Mouse (Mus musculus) kidney, postnatal 0 days (tissue): Measurements from ENCODE around the gene Plcl1. TPM values are rescaled to one million over a fixed set of nuclear protein-coding genes. Genes with fewer than 3 reads are reported as not detected.

Experiments
- ATAC-seq: fragments of 200-750 bp; cut with Nextera tagmentation; replicated peaks from 2 replicates; pipeline ENCODE4 v1.8.0; 2017; ENCODE audit warnings: low read depth, moderate number of reproducible peaks, moderate TSS enrichment, moderate library complexity; ENCODE audit not compliant: low FRiP score
- DNase-seq: peaks from one replicate; pipeline ENCODE4 v3.0.0-alpha.2; 2016; ENCODE audit warnings: low spot score
- H3K27ac ChIP-seq: fragments of 300-500 bp; sonication (generic); 2 replicates; pipeline ENCODE4 v1.5.1; 2014; ENCODE audit warnings: mild to moderate bottlenecking
- H3K27me3 ChIP-seq: fragments of 300-500 bp; sonication (generic); 2 replicates; pipeline ENCODE4 v1.6.1; 2014; ENCODE audit warnings: low read length, mixed read lengths; ENCODE audit not compliant: insufficient read depth
- H3K36me3 ChIP-seq: fragments of 300-500 bp; sonication (generic); 2 replicates; pipeline ENCODE4 v1.6.1; 2014; ENCODE audit warnings: low read length, mixed read lengths; ENCODE audit not compliant: insufficient read depth
- H3K4me1 ChIP-seq: fragments of 300-500 bp; sonication (generic); replicated peaks from 2 replicates; pipeline ENCODE4 v1.6.1; 2014; ENCODE audit warnings: antibody characterized with exemption, low read length, mixed read lengths; ENCODE audit not compliant: insufficient read depth
- H3K4me2 ChIP-seq: fragments of 300-500 bp; sonication (generic); 2 replicates; pipeline ENCODE4 v1.6.1; 2014; ENCODE audit warnings: mild to moderate bottlenecking, low read length, moderate library complexity, mixed read lengths
- H3K4me3 ChIP-seq: fragments of 300-500 bp; sonication (generic); replicated peaks from 2 replicates; pipeline ENCODE4 v1.5.1; 2014; ENCODE audit warnings: low read depth, low read length
- H3K9ac ChIP-seq: fragments of 300-500 bp; sonication (generic); 2 replicates; pipeline ENCODE4 v1.6.1; 2014; ENCODE audit warnings: low read depth, low read length
- H3K9me3 ChIP-seq: fragments of 300-500 bp; sonication (generic); replicated peaks from 2 replicates; pipeline ENCODE4 v1.6.1; 2016; ENCODE audit warnings: low read length, inconsistent platforms, mixed read lengths
- CTCF ChIP-seq: IDR thresholded peaks from 2 replicates; pipeline ENCODE4 v1.5.1; 2016; ENCODE audit warnings: antibody characterized with exemption, low read depth, mild to moderate bottlenecking, moderate library complexity
- WGBS: fragments of 180-500 bp; shearing (Covaris S2); extraction: QIAGEN DNeasy Blood & Tissue Kit; methylation state at CpG from one replicate; pipeline ENCODE4 v1.1.7; 2014; 5-methylcytosine and 5-hydroxymethylcytosine counted together
- polyA plus RNA-seq: library from polyadenylated mRNA; unstranded; fragments of >200 nt; fragmentation: Nextera tagmentation; extraction: Ambion mirVana; gene quantifications from 2 replicates; pipeline ENCODE4 v1.2.1, GENCODE M21; 2015

Gene Plcl1
- polyA plus RNA-seq, 1 experiment from 2014 or later = 4.2 TPM

GRCm38 (mm10) chr1:55525748-55526147 is 120.0 kb downstream of the Plcl1 start:
- ATAC-seq (no peak), DNase-seq (no peak)
- Histone ChIP-seq H3K27ac (no peak overlapping the region), H3K27me3 (no peaks in the 10 kb centered on the region), H3K4me1 (peaks cover 4% of the 10 kb centered on the region; the same call in 1 of the 2 replicates), H3K36me3 (no peaks in the 10 kb centered on the region), H3K9ac (no peak overlapping the region), H3K9me3 (no peaks in the 10 kb centered on the region), H3K4me2 (no peak overlapping the region), H3K4me3 (no peak overlapping the region)
- TF ChIP-seq CTCF = no peak
- WGBS = 93% methylated on average over 2 of the region's 2 CpGs

- H3K36me3 ChIP-seq = no peaks in the 10 kb centered on the region
- H3K4me3 ChIP-seq = no peak overlapping the region
- peaks cover 4% of the 10 kb centered on the region; the same call in 1 of the 2 replicates for H3K4me1 ChIP-seq
- DNase-seq = peak; percentile 50
- no peak for ATAC-seq
- WGBS = 36% methylated on average over 7 of the region's 7 CpGs
- H3K27ac ChIP-seq = 0 out of 2 replicates have a peak overlapping the region, but pooled peaks have one; percentile 9
- H3K4me2 ChIP-seq = no peak overlapping the region
- no peaks in the 10 kb centered on the region for H3K9me3 ChIP-seq
- no peak overlapping the region for H3K9ac ChIP-seq
- TF ChIP-seq CTCF = no peak
- no peaks in the 10 kb centered on the region for H3K27me3 ChIP-seq
Observed at GRCm38 (mm10) chr1:55528547-55529304, 123.0 kb downstream of the Plcl1 start.

GRCm38 (mm10) chr1:55533823-55534222 is 128.1 kb downstream of the Plcl1 start:
- 59% methylated on average over 1 of the region's 1 CpGs for WGBS
- Histone ChIP-seq H3K27me3 (no peaks in the 10 kb centered on the region), H3K36me3 (no peaks in the 10 kb centered on the region), H3K4me2 (no peak overlapping the region), H3K4me1 (peaks cover 2% of the 10 kb centered on the region; the same call in 1 of the 2 replicates), H3K27ac (no peak overlapping the region), H3K9me3 (no peaks in the 10 kb centered on the region), H3K9ac (no peak overlapping the region), H3K4me3 (no peak overlapping the region)
- no peak for ATAC-seq
- no peak for DNase-seq
- TF ChIP-seq CTCF = no peak

GRCm38 (mm10) chr1:55554405-55554804 is 148.7 kb downstream of the Plcl1 start:
- Histone ChIP-seq H3K27me3 (no peaks in the 10 kb centered on the region), H3K4me1 (no peaks in the 10 kb centered on the region), H3K9me3 (no peaks in the 10 kb centered on the region), H3K4me2 (no peak overlapping the region), H3K9ac (no peak overlapping the region), H3K4me3 (no peak overlapping the region), H3K27ac (no peak overlapping the region), H3K36me3 (no peaks in the 10 kb centered on the region)
- 68% methylated on average over 3 of the region's 3 CpGs for WGBS
- ATAC-seq (no peak), DNase-seq (no peak)
- no peak for TF ChIP-seq CTCF

- no peak for ATAC-seq
Observed at GRCm38 (mm10) chr1:55557960-55558359, 152.2 kb downstream of the Plcl1 start.

GRCm38 (mm10) chr1:55558409-55558808 is 152.7 kb downstream of the Plcl1 start:
- no peak for TF ChIP-seq CTCF
- 80% methylated on average over 1 of the region's 1 CpGs for WGBS
- DNase-seq = no peak
- H3K27ac ChIP-seq = no peak overlapping the region
- no peak overlapping the region for H3K4me3 ChIP-seq
- H3K36me3 ChIP-seq = no peaks in the 10 kb centered on the region
- H3K27me3 ChIP-seq = no peaks in the 10 kb centered on the region
- no peaks in the 10 kb centered on the region for H3K9me3 ChIP-seq
- H3K4me1 ChIP-seq = no peaks in the 10 kb centered on the region
- no peak overlapping the region for H3K9ac ChIP-seq
- ATAC-seq = no peak
- H3K4me2 ChIP-seq = no peak overlapping the region

More at GRCm38 (mm10) chr1:55557960-55558359, 152.2 kb downstream of the Plcl1 start:
- H3K27me3 ChIP-seq = no peaks in the 10 kb centered on the region
- H3K4me2 ChIP-seq = no peak overlapping the region
- no peak for DNase-seq
- no peak overlapping the region for H3K9ac ChIP-seq
- no peaks in the 10 kb centered on the region for H3K4me1 ChIP-seq
- TF ChIP-seq CTCF = no peak
- no peaks in the 10 kb centered on the region for H3K36me3 ChIP-seq
- H3K4me3 ChIP-seq = no peak overlapping the region
- 76% methylated on average over 7 of the region's 7 CpGs for WGBS
- no peaks in the 10 kb centered on the region for H3K9me3 ChIP-seq
- no peak overlapping the region for H3K27ac ChIP-seq
